ENCODE assay signal across 12 mouse cellular contexts in genomic region chr16:57439206-57439605, GRCm38 (mm10).
DNase-seq lines count a peak whose midpoint lies in the region; ATAC-seq and TF ChIP-seq lines count a peak whose summit lies in the region.
"Had no signal": no experiment of that assay in that cellular context is flagged by ENCODE, and none has a peak within 500 bp of the region (broad histone marks: within the 10 kb centered on the region; RNA-seq: fewer than 3 reads in every experiment).

No protein-coding gene starts in this region.

- peaks cover 25% of the 10 kb centered on the region for H3K4me1 ChIP-seq in embryonic facial prominence, embryonic 15.5 days
- H3K4me1 ChIP-seq in kidney, embryonic 14.5 days (ENCODE audit: control insufficient read depth, insufficient read depth, low read length): peaks cover 7% of the 10 kb centered on the region; the same call in 1 of the 2 replicates
- H3K4me1 ChIP-seq in limb, embryonic 14.5 days (ENCODE audit: control insufficient read depth, insufficient read depth, low read length): peaks cover 34% of the 10 kb centered on the region
- H3K4me1 ChIP-seq in thymus, adult 2 months (replicated peaks; ENCODE audit: control insufficient read depth, insufficient read depth, low read length): peaks cover 5% of the 10 kb centered on the region

- intact Hi-C loops in heart, postnatal 10 days (cut with DNase I): no loop called here
- intact Hi-C loops in left cerebral cortex, postnatal 10 days (cut with DNase I): no loop called here

- peak overlapping the region; percentile 87 for H3K27ac ChIP-seq in embryonic facial prominence, embryonic 15.5 days (replicated peaks)
- 0 out of 2 replicates have a peak overlapping the region, but pooled peaks have one; percentile 7 for H3K27ac ChIP-seq in kidney, embryonic 14.5 days (ENCODE audit: low read depth, low read length)
- peak overlapping the region; percentile 52 for H3K27ac ChIP-seq in limb, embryonic 14.5 days (replicated peaks; ENCODE audit: low read depth, low read length)
- H3K27ac ChIP-seq in thymus, adult 2 months (ENCODE audit: control insufficient read depth, insufficient read depth, low read length): no peak overlapping the region
- H3K27ac ChIP-seq: forebrain, embryonic 10.5 days had no signal

- H3K27me3 ChIP-seq in embryonic facial prominence, embryonic 15.5 days: no peaks in the 10 kb centered on the region
- H3K27me3 ChIP-seq in kidney, embryonic 14.5 days (ENCODE audit: control insufficient read depth, insufficient read depth, low read length): no peaks in the 10 kb centered on the region
- no peaks in the 10 kb centered on the region for H3K27me3 ChIP-seq in limb, embryonic 14.5 days (ENCODE audit: control insufficient read depth, insufficient read depth, low read length)
- no peaks in the 10 kb centered on the region for H3K27me3 ChIP-seq in thymus, adult 2 months (ENCODE audit: control insufficient read depth, insufficient read depth, low read length)
- H3K27me3 ChIP-seq: heart, embryonic 13.5 days had no signal

- TF ChIP-seq POLR2A in limb, embryonic 14.5 days (IDR thresholded peaks at IDR 0.05; ENCODE audit: borderline replicate concordance, extremely low read depth, insufficient read depth, insufficient read length): no peak
- no peak for TF ChIP-seq POLR2A in thymus, adult 2 months (IDR thresholded peaks at IDR 0.05; ENCODE audit: control insufficient read depth, extremely low read depth, insufficient read depth, low read length, poor library complexity)

- no peak overlapping the region for H3K4me3 ChIP-seq in embryonic facial prominence, embryonic 15.5 days (replicated peaks)
- no peak overlapping the region for H3K4me3 ChIP-seq in kidney, embryonic 14.5 days (ENCODE audit: low read length)
- H3K4me3 ChIP-seq in limb, embryonic 14.5 days (replicated peaks; ENCODE audit: low read length): no peak overlapping the region
- no peak overlapping the region for H3K4me3 ChIP-seq in thymus, adult 2 months (ENCODE audit: control insufficient read depth, insufficient read depth, low read length)
- H3K4me3 ChIP-seq: forebrain, embryonic 10.5 days; heart, embryonic 13.5 days had no signal

- no peaks in the 10 kb centered on the region for H3K36me3 ChIP-seq in embryonic facial prominence, embryonic 15.5 days
- H3K36me3 ChIP-seq in kidney, embryonic 14.5 days (ENCODE audit: control insufficient read depth, insufficient read depth, low read length): no peaks in the 10 kb centered on the region
- no peaks in the 10 kb centered on the region for H3K36me3 ChIP-seq in limb, embryonic 14.5 days (ENCODE audit: control insufficient read depth, insufficient read depth, low read length)
- no peaks in the 10 kb centered on the region for H3K36me3 ChIP-seq in thymus, adult 2 months (ENCODE audit: control insufficient read depth, insufficient read depth, low read length)
- H3K36me3 ChIP-seq: forebrain, embryonic 10.5 days; heart, embryonic 13.5 days had no signal

- H3K9ac ChIP-seq in embryonic facial prominence, embryonic 15.5 days: no peak overlapping the region
- H3K9ac ChIP-seq in kidney, embryonic 14.5 days (ENCODE audit: low read depth, low read length): no peak overlapping the region
- H3K9ac ChIP-seq in limb, embryonic 14.5 days (ENCODE audit: low read depth, low read length, severe bottlenecking): no peak overlapping the region
- H3K9ac ChIP-seq: heart, embryonic 13.5 days had no signal

- WGBS in embryonic facial prominence, embryonic 15.5 days: 63% methylated on average over 11 of the region's 11 CpGs
- WGBS in kidney, embryonic 14.5 days: 74% methylated on average over 11 of the region's 11 CpGs
- 46% methylated on average over 11 of the region's 11 CpGs for WGBS in limb, embryonic 14.5 days
- 96% methylated on average over 11 of the region's 11 CpGs for WGBS in thymus, adult 2 months

- H3K4me2 ChIP-seq in embryonic facial prominence, embryonic 15.5 days (replicated peaks): no peak overlapping the region
- H3K4me2 ChIP-seq in kidney, embryonic 14.5 days (replicated peaks; ENCODE audit: low read depth, low read length): no peak overlapping the region
- H3K4me2 ChIP-seq in limb, embryonic 14.5 days (replicated peaks; ENCODE audit: low read depth, low read length, severe bottlenecking): no peak overlapping the region
- H3K4me2 ChIP-seq: heart, embryonic 13.5 days had no signal

- DNase-seq in heart, adult 11 months: peak; percentile 81
- no peak for DNase-seq in heart, postnatal 10 days
- DNase-seq in limb, embryonic 14.5 days (ENCODE audit: low spot score): no peak
- no peak for DNase-seq in layer of hippocampus, postnatal 25 days (ENCODE audit: extremely low spot score in 1 of 2, low spot score in 1 of 2)
- no peak for DNase-seq in left cerebral cortex, postnatal 10 days (ENCODE audit: extremely low spot score in 1 of 2, low spot score in 2 of 2)
- DNase-seq in thymus, adult 2 months: no peak
- DNase-seq: adrenal gland, postnatal 10 days; cerebellum, adult 11-12 months had no signal

- no peak for TF ChIP-seq CTCF in thymus, adult 2 months (IDR thresholded peaks at IDR 0.05; ENCODE audit: borderline replicate concordance, control insufficient read depth, extremely low read depth, insufficient read depth, low read length, poor library complexity)

- H3K9me3 ChIP-seq in embryonic facial prominence, embryonic 15.5 days (replicated peaks): no peaks in the 10 kb centered on the region
- no peaks in the 10 kb centered on the region for H3K9me3 ChIP-seq in kidney, embryonic 14.5 days (ENCODE audit: control insufficient read depth, low read length)
- H3K9me3 ChIP-seq in limb, embryonic 14.5 days (ENCODE audit: control insufficient read depth, low read length): no peaks in the 10 kb centered on the region
- H3K9me3 ChIP-seq: forebrain, embryonic 10.5 days; heart, embryonic 13.5 days had no signal

- no peak for ATAC-seq in embryonic facial prominence, embryonic 15.5 days (ENCODE audit: insufficient number of reproducible peaks, low FRiP score, low TSS enrichment, low read depth)
- ATAC-seq in kidney, embryonic 14.5 days (ENCODE audit: low FRiP score, low TSS enrichment): 0 out of 2 replicates have a peak, but pooled peaks have one; percentile 33
- no peak for ATAC-seq in limb, embryonic 14.5 days (ENCODE audit: low FRiP score, low read depth)
